Mouse (Mus musculus) embryonic facial prominence, embryonic 10.5 days (tissue): ENCODE measurements around the gene Srgap2. TPM values are rescaled to one million over a fixed set of nuclear protein-coding genes. Genes with fewer than 3 reads are reported as not detected.
A peak's percentile ranks its signal among the peaks of the same experiment; 100 is the strongest.

ENCODE experiments used
- DNase-seq: peaks from one replicate; pipeline ENCODE4 v3.0.0-alpha.2; 2017; ENCODE audit warnings: low spot score
- H3K27ac ChIP-seq: fragments of 300-500 bp; sonication (generic); replicated peaks from 2 replicates; pipeline ENCODE4 v1.5.1; 2016; ENCODE audit warnings: mild to moderate bottlenecking
- H3K27me3 ChIP-seq: fragments of 300-500 bp; sonication (generic); replicated peaks from 2 replicates; pipeline ENCODE4 v1.6.1; 2016; ENCODE audit warnings: low read depth, mild to moderate bottlenecking; ENCODE audit not compliant: poor library complexity, severe bottlenecking
- H3K36me3 ChIP-seq: fragments of 300-500 bp; sonication (generic); replicated peaks from 2 replicates; pipeline ENCODE4 v1.6.1; 2016; ENCODE audit warnings: mild to moderate bottlenecking, moderate library complexity
- H3K4me1 ChIP-seq: fragments of 300-500 bp; sonication (generic); 2 replicates; pipeline ENCODE4 v1.6.1; 2016
- H3K4me3 ChIP-seq: fragments of 300-500 bp; sonication (generic); 2 replicates; pipeline ENCODE4 v1.5.1; 2016; ENCODE audit warnings: mild to moderate bottlenecking, moderate library complexity
- H3K9me3 ChIP-seq: fragments of 300-500 bp; sonication (generic); 2 replicates; pipeline ENCODE4 v1.6.1; 2016; ENCODE audit warnings: mild to moderate bottlenecking
- WGBS: fragments of 180-500 bp; shearing (Covaris S2); methylation state at CpG from one replicate; pipeline ENCODE4 v1.1.7; 2016; 5-methylcytosine and 5-hydroxymethylcytosine counted together
- polyA plus RNA-seq: library from polyadenylated mRNA; unstranded; fragments of >200 nt; fragmentation: Nextera tagmentation; extraction: Ambion mirVana; gene quantifications from 2 replicates; pipeline ENCODE4 v1.2.1, GENCODE M21; 2016

The Srgap2 gene
- polyA plus RNA-seq, 1 experiment from 2014 or later = 17.5 TPM

DNA sequence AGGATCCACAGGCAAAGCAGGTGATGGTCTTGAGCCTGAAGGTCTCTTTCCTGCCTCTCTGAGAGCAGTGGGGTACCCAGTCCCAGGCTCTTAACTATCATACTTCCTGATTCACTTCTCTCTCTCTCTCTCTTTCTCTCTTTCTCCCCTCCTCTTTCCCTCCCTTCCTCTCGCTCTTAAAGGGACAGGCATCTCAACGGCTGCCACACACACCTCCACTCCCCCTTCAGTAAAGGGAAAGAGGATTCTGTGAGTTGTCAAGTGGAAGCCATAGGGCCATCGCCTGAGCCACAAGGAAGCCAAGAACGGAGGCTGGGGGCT, 247.7 kb downstream of the Srgap2 start, which contains the start of gene Ikbke:
Gene Ikbke, minus strand, starts transcription at position 151 of the 321 bp plus-strand sequence.
- H3K27me3 ChIP-seq = no peaks in the 10 kb centered on the region
- WGBS = 45% methylated on average over 4 of the region's 4 CpGs
- no peaks in the 10 kb centered on the region for H3K9me3 ChIP-seq
- peak within 1 kb of the TSS; percentile 47 for H3K4me3 ChIP-seq
- peak within 1 kb of the TSS; percentile 70 for H3K27ac ChIP-seq
- no peaks in the 10 kb centered on the region for H3K36me3 ChIP-seq
- no peak for DNase-seq
- peaks cover 43% of the 10 kb centered on the region for H3K4me1 ChIP-seq

DNA sequence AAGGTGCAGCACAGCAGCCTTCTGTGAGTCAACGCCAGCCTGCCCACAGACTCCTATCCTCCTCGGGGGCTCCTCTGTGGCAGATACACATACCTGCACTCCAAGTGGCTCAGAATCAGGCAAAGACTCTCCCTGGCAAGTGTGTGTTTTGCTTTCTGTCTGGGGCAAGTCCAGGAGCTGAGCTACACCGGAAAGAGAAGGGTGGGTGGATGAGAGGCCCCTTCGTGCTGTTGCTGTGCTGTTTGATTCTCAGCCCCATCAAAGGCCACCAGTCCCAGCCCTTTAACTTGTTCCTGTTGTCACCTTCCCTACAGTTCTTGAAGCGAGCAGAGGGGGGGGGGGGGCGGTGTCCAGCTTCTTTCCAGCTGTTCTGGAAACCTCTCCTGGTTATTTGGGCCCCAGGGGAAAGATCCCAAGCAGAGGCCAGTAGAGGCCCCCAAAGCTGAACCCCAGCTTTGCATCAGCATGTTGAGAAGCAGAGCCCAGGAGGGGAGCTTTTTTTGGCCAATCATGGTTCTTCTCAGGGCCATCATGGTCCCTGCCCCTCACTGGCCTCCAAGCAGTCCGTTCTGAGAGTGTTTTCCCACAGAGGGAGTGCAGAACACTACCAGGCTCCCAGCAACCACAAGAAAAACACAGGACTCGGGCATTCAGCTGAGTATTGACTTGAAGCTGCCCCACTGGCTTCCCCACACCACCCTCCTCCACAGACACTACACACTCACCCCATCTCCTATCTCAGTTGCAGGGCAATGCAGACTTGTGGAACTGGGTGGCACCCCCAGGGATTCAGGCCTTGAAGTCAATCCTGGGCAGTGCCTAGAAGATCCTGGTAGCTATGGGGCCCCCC, 248.3 kb downstream of the Srgap2 start:
- H3K9me3 ChIP-seq = no peaks in the 10 kb centered on the region
- H3K27ac ChIP-seq = peak overlapping the region; percentile 70
- DNase-seq = no peak
- no peaks in the 10 kb centered on the region for H3K36me3 ChIP-seq
- peak overlapping the region; percentile 47 for H3K4me3 ChIP-seq
- 51% methylated on average over 8 of the region's 8 CpGs for WGBS
- peaks cover 43% of the 10 kb centered on the region for H3K4me1 ChIP-seq
- H3K27me3 ChIP-seq = no peaks in the 10 kb centered on the region

DNA sequence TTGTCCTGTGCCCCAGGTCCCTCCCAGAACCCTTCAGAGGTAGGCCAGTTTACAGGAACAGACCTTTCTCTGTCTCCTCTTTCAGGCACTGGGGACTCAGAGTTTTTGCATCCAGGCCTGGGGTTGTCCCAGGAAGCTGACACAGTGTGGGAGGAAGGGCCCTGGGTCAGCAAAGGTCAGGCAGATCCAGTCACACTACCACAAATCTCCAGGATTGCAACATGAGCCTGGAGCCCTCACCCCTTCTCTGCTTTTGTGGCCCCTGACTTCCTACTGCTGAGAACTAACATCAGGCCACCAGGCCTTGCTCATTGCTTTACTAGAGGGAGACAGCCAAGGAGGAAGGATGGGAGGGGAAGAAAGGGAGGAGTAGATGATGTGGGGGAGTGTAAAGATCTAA, 250.3 kb downstream of the Srgap2 start:
- H3K4me3 ChIP-seq = no peak overlapping the region
- H3K9me3 ChIP-seq = no peaks in the 10 kb centered on the region
- peaks cover 50% of the 10 kb centered on the region for H3K4me1 ChIP-seq
- no peaks in the 10 kb centered on the region for H3K36me3 ChIP-seq
- DNase-seq = no peak
- H3K27ac ChIP-seq = peak overlapping the region; percentile 24
- no peaks in the 10 kb centered on the region for H3K27me3 ChIP-seq

- H3K4me1 ChIP-seq = peaks cover 50% of the 10 kb centered on the region
- no peaks in the 10 kb centered on the region for H3K9me3 ChIP-seq
- H3K27me3 ChIP-seq = no peaks in the 10 kb centered on the region
- no peaks in the 10 kb centered on the region for H3K36me3 ChIP-seq
- no peak overlapping the region for H3K4me3 ChIP-seq
- no peak for DNase-seq
- WGBS = 79% methylated on average over 14 of the region's 14 CpGs
- H3K27ac ChIP-seq = no peak overlapping the region
Observed at GRCm38 (mm10) chr1:131275577-131275976, 251.6 kb downstream of the Srgap2 start.

DNA sequence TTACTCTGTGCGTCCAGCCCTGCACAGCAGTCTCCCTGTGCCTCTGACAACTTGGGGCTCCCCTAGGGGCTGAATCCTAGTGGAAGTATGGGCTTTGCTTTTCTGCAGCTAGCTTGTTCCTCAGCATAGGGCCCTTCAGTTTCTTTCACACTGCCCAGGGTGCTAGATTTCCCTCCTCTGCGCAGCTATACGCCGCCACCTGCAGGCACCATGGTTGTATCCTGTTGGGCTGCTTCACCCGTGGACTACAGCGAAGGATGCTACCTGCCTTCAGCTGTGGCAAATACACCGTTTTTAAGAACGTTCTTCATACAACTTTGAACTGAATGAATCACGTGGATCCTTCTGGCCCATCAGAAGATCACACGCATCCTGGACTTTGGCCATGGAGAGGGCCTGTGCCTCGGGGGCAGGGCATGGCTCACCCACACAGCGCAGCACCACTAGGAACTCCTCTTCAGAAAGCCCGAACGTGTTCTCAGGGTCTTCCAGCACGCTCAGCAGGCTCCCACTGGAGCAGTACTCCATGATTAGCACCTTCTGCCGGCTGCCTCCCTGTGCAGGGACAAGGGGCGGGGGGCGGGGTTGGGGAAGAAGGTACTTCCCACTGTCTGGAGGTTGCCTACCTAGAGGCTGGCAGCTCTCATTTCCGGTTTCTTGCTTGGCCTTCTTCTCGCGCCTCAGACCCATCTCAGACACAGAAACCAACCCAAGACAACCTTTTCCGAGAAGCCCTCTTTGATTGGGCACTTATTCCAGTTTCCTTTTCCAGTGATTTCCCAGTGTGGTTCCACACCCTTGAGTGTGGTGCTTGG, 252.2 kb downstream of the Srgap2 start:
- H3K27me3 ChIP-seq = peaks cover 1% of the 10 kb centered on the region; the same call in 1 of the 2 replicates
- DNase-seq = no peak
- H3K27ac ChIP-seq = no peak overlapping the region
- peaks cover 48% of the 10 kb centered on the region for H3K4me1 ChIP-seq
- no peaks in the 10 kb centered on the region for H3K9me3 ChIP-seq
- no peaks in the 10 kb centered on the region for H3K36me3 ChIP-seq
- no peak overlapping the region for H3K4me3 ChIP-seq
- 48% methylated on average over 22 of the region's 22 CpGs for whole genome bisulfite sequencing

GRCm38 (mm10) chr1:131269797-131270578, 257.2 kb downstream of the Srgap2 start:
- Histone ChIP-seq H3K27ac (no peak overlapping the region), H3K4me1 (peaks cover 19% of the 10 kb centered on the region), H3K36me3 (no peaks in the 10 kb centered on the region), H3K9me3 (no peaks in the 10 kb centered on the region), H3K27me3 (peaks cover 11% of the 10 kb centered on the region), H3K4me3 (no peak overlapping the region)
- WGBS = 29% methylated on average over 22 of the region's 22 CpGs
- DNase-seq = peak; percentile 84

DNA sequence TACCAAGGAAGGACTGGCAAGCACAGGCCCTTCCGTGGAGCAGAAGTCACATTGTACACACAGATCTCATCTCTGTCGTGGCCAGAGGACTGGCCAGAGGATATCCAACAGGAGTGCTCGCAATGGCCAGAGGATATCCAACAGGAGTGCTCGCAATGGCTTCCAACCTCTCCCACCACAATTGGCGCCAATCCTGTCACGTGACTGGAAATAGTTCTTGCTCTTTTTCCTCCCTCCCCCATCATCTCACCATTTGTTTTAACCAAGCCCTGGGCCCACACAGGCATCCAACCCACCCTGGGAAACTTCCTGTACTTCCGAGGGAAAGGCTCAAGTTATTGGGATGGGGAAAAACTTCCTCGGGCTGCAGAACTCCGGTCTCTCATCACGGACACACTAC, 258.4 kb downstream of the Srgap2 start:
- Histone ChIP-seq H3K9me3 (no peaks in the 10 kb centered on the region), H3K36me3 (no peaks in the 10 kb centered on the region), H3K27me3 (peaks cover 11% of the 10 kb centered on the region), H3K4me1 (peaks cover 17% of the 10 kb centered on the region), H3K4me3 (no peak overlapping the region), H3K27ac (no peak overlapping the region)
- no peak for DNase-seq
- 83% methylated on average over 10 of the region's 10 CpGs for WGBS

- 76% methylated on average over 12 of the region's 12 CpGs for WGBS
- DNase-seq = no peak
- H3K9me3 ChIP-seq = no peaks in the 10 kb centered on the region
- peaks cover 14% of the 10 kb centered on the region for H3K27me3 ChIP-seq
- no peaks in the 10 kb centered on the region for H3K36me3 ChIP-seq
- no peak overlapping the region for H3K27ac ChIP-seq
- H3K4me1 ChIP-seq = no peaks in the 10 kb centered on the region
- H3K4me3 ChIP-seq = no peak overlapping the region
Observed at GRCm38 (mm10) chr1:131263905-131264304, 263.2 kb downstream of the Srgap2 start.

DNA sequence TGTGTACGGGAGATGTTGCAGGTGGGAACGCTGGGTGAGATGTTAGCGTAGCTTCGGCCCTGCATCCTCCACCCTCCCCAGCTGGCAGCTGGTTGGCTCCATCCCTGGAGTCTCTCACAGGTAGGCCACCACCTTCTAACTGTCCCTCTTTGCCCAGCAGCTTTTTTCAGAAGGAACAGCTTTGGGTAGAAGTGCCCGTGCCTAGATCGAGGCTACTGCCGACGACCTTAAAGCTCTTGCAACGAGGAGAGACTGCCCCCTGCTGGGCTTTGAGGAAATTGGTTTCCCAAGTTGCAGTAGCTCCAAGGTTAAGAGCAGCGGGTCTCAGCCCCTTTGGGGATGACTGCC, 266.9 kb downstream of the Srgap2 start:
- WGBS = 30% methylated on average over 10 of the region's 10 CpGs
- no peak overlapping the region for H3K27ac ChIP-seq
- H3K27me3 ChIP-seq = peaks cover 14% of the 10 kb centered on the region
- H3K36me3 ChIP-seq = no peaks in the 10 kb centered on the region
- H3K4me3 ChIP-seq = no peak overlapping the region
- peak; percentile 83 for DNase-seq
- H3K9me3 ChIP-seq = no peaks in the 10 kb centered on the region
- no peaks in the 10 kb centered on the region for H3K4me1 ChIP-seq

GRCm38 (mm10) chr1:131259632-131260308, 267.4 kb downstream of the Srgap2 start:
- WGBS = 65% methylated on average over 10 of the region's 10 CpGs
- Histone ChIP-seq H3K9me3 (no peaks in the 10 kb centered on the region), H3K27me3 (peaks cover 14% of the 10 kb centered on the region), H3K27ac (no peak overlapping the region), H3K4me3 (no peak overlapping the region), H3K36me3 (no peaks in the 10 kb centered on the region), H3K4me1 (no peaks in the 10 kb centered on the region)
- no peak for DNase-seq

DNA sequence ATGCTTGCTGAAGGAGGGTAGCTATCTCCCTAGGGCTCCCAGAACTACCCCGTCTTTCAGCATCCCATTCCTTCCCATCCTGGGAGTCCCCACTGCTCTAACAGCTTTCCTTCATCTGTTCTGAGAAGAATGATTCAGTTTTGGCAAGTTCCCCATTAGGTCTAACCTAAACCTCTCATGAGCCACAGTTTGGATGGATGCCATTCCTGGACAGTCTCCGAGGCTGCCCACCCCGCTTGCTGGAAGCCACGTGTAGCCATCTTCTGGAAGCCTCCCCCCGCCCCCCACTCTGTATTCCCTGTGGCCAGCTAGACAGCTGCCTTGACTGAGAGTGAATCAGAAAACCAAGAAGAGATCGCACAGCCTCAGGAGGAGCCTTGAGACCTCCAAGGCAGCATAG, 269.9 kb downstream of the Srgap2 start:
- no peak for DNase-seq
- Histone ChIP-seq H3K4me3 (no peak overlapping the region), H3K27ac (no peak overlapping the region), H3K36me3 (no peaks in the 10 kb centered on the region), H3K27me3 (peaks cover 18% of the 10 kb centered on the region), H3K9me3 (no peaks in the 10 kb centered on the region), H3K4me1 (no peaks in the 10 kb centered on the region)
- 87% methylated on average over 6 of the region's 6 CpGs for WGBS
